Mouse (Mus musculus) large intestine, adult 2 months (tissue): ENCODE data around the gene Tgif2. TPM values are rescaled to one million over a fixed set of nuclear protein-coding genes. Genes with fewer than 3 reads are reported as not detected.
"Not testable (repeated sequence)": the region's sequence is repeated elsewhere in the genome, so short reads cannot be mapped to it uniquely, and the experiment has no call there.

ENCODE experiments used
- DNase-seq: peaks from one replicate; pipeline ENCODE4 v3.0.0-alpha.2; 2012; ENCODE audit warnings: low read depth, low spot score
- WGBS: fragments of 180-500 bp; shearing (Covaris S2); methylation state at CpG from one replicate; pipeline ENCODE4 v1.1.7; 2018; 5-methylcytosine and 5-hydroxymethylcytosine counted together
- polyA plus RNA-seq: library from polyadenylated mRNA; depleted of rRNA; stranded (reverse); fragments of >200 nt; gene quantifications from 2 replicates; pipeline ENCODE4 v1.2.3, GENCODE M21; 2012; rRNA removed

Gene Tgif2
- polyA plus RNA-seq, 1 experiment: 3.2 TPM

DNA sequence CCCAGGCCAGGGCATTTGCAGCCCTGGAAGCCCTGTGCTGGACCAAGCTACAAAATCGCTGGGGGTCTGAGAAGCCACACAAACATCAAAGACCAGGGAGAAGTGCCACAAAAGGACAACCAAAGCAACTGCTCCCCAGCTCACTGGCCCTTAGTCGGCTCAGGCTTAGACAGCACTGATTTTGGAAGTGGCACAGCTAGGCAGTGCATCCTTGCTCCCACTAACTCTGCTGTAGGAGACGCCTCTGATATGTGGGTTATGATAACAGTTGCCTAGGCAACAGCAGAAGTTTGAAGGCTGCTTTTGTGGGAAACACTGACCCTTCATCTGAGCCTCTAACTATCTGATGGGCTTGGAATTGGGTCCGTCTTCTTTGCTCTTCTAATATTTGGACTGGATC, 59.4 kb downstream of the Tgif2 start:
- no peak for DNase-seq
- WGBS: 71% methylated on average over 4 of the region's 4 CpGs

DNA sequence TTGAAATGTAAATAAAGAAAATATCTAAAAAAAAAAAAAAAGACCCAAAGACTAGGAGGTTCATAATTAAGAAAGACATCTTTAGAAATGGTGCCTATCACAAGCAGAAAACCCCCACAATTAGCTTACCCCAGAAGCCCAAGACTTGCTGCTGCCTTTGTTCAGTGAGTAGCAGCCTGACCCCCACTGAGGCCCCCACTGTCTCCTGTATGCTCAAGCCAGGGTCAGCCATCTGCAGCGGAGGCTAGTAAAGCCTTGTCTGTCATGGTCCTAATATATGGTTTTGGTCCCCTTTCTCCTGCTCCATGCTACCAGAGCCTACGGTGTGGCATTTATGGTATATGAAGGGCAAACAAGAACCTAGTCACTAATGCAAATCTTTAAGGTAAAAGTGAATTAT, 61.5 kb downstream of the Tgif2 start:
- DNase-seq: no peak
- WGBS: 53% methylated on average over 2 of the region's 2 CpGs

- 62% methylated on average over 6 of the region's 6 CpGs for WGBS
- DNase-seq: no peak
Measured at GRCm38 (mm10) chr2:156901883-156902282, 62.1 kb downstream of the Tgif2 start.

- WGBS: 63% methylated on average over 4 of the region's 4 CpGs
- DNase-seq: not testable (repeated sequence)
Measured at GRCm38 (mm10) chr2:156902411-156902810, 62.6 kb downstream of the Tgif2 start.

GRCm38 (mm10) chr2:156903367-156903766, 63.6 kb downstream of the Tgif2 start:
- DNase-seq: no peak
- WGBS: 54% methylated on average over 2 of the region's 2 CpGs

Other genes with a start within 250 kb of the Tgif2 start
- 42.4 and 54.4 TPM in 2 replicates for gene Dlgap4, start 226.3 kb upstream of the Tgif2 start, polyA plus RNA-seq
- 827 and 975 TPM in 2 replicates for gene Myl9, start 64.6 kb upstream of the Tgif2 start, polyA plus RNA-seq
- 0.62 and 1.3 TPM in 2 replicates for gene 4930518I15Rik, start 17.9 kb downstream of the Tgif2 start, polyA plus RNA-seq
- 94.1 and 99.0 TPM in 2 replicates for gene Rab5if, start 23.1 kb downstream of the Tgif2 start, polyA plus RNA-seq
- gene Sla2, start 47.2 kb downstream of the Tgif2 start, polyA plus RNA-seq: 0.89 and 2.0 TPM in 2 replicates
- gene Ndrg3, start 152.0 kb downstream of the Tgif2 start, polyA plus RNA-seq: 58.2 and 71.7 TPM in 2 replicates
- 5.0 and 6.4 TPM in 2 replicates for gene Dsn1, start 167.1 kb downstream of the Tgif2 start, polyA plus RNA-seq
- 2.1 and 3.0 TPM in 2 replicates for gene Soga1, start 239.2 kb downstream of the Tgif2 start, polyA plus RNA-seq
- gene Tldc2, start 247.0 kb downstream of the Tgif2 start, polyA plus RNA-seq: 15.5 and 29.7 TPM in 2 replicates